Mouse (Mus musculus): Measurements from ENCODE around the gene H2afx.

Gene H2afx

DNA sequence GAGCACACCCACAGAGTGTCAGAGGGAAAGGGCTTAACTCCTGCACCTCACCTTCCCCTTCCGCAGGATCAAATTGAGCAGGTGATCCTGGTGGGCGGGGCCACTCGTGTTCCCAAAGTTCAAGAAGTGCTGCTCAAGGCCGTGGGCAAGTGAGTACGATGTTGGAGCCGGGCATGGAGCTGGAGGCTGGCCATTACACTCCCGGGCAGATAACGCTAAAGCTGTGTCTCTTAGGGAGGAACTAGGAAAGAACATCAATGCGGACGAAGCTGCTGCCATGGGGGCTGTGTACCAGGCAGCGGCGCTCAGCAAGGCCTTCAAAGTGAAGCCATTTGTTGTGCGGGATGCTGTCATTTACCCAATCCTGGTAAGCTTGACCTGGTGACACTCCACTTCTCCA is 50.1 kb downstream of the H2afx start:
- DNase-seq (ENCODE audit: low read depth): no peak

Measured in naive thymus-derived CD4-positive, alpha-beta T cell, adult 2 months (primary cell).